Mouse (Mus musculus): ENCODE measurements at regions not wholly inside any gene's neighbourhood (a gene's known extent, or its start where the extent isn't known, plus 50 kb on each side); places are given as distances from the start of the nearest gene placed in this dataset.

DNA sequence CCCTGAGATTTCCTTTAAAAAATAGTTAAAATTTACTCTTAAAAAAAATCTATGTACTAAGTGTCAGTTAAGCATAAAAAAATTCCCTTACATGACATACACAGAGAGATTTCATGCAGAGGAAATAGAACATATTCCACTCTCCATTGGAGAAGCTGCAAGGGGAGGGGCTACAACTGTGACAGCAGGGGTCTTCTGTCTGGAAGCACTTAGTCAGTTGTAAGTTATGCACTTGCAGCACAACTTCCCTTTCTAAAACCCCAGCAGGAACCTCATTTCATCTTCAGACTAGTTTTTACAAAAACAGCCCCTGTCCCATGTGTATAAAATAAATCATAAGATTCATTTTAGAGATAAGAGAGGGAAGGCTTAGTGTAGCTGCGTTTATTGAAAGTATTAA lies 109.0 kb upstream of the Rpl10l start:
- 52% methylated on average over 1 of the region's 1 CpGs for WGBS
- Histone ChIP-seq H3K9me3 (ENCODE audit: low read depth, low read length) (no peaks in the 10 kb centered on the region), H3K27ac (ENCODE audit: low read depth) (no peak overlapping the region), H3K4me3 (ENCODE audit: low read depth, low read length) (no peak overlapping the region), H3K4me1 (ENCODE audit: insufficient read depth) (no peaks in the 10 kb centered on the region), H3K4me2 (no peak overlapping the region), H3K27me3 (ENCODE audit: insufficient read depth, low read length) (no peaks in the 10 kb centered on the region), H3K36me3 (ENCODE audit: insufficient read depth) (no peaks in the 10 kb centered on the region), H3K9ac (no peak overlapping the region)
- no peak for ATAC-seq (ENCODE audit: insufficient read depth)
- DNase-seq: no peak
- no peak for TF ChIP-seq CTCF (IDR thresholded peaks at IDR 0.05; ENCODE audit: low read depth)

GRCm38 (mm10) chr12:66386612-66387011 lies 102.4 kb upstream of the Rpl10l start:
- Histone ChIP-seq H3K4me1 (ENCODE audit: insufficient read depth) (no peaks in the 10 kb centered on the region), H3K9me3 (ENCODE audit: low read depth, low read length) (no peaks in the 10 kb centered on the region), H3K27me3 (ENCODE audit: insufficient read depth, low read length) (no peaks in the 10 kb centered on the region), H3K36me3 (ENCODE audit: insufficient read depth) (no peaks in the 10 kb centered on the region), H3K4me3 (ENCODE audit: low read depth, low read length) (no peak overlapping the region), H3K9ac (no peak overlapping the region), H3K4me2 (no peak overlapping the region), H3K27ac (ENCODE audit: low read depth) (no peak overlapping the region)
- TF ChIP-seq CTCF (IDR thresholded peaks at IDR 0.05; ENCODE audit: low read depth): no peak
- DNase-seq (peak; percentile 20), ATAC-seq (ENCODE audit: insufficient read depth) (no peak)

DNA sequence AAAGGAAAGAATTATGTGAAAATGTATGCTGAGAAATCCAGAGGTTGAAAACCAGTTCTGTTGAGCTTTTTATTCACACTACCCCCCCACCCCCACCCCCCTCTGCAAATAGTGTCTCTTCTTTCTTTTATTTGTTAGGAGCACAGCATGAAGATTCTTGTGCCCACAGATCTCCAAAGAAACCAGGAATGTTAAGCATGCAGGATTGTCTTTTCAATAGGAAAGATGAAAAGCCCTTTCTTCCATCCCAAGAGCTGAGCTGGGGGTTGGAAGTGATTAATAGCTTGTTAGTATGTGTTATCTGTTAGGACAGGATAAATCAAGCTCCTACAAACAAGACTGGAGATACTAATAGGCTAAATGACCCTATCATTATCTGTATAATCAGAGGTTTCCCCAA lies 55.0 kb upstream of the Rpl10l start:
- H3K4me3 ChIP-seq (ENCODE audit: low read depth, low read length): no peak overlapping the region
- no peaks in the 10 kb centered on the region for H3K27me3 ChIP-seq (ENCODE audit: insufficient read depth, low read length)
- DNase-seq (no peak), ATAC-seq (ENCODE audit: insufficient read depth) (no peak)
- no peaks in the 10 kb centered on the region for H3K4me1 ChIP-seq (ENCODE audit: insufficient read depth)
- no peak overlapping the region for H3K27ac ChIP-seq (ENCODE audit: low read depth)
- H3K9me3 ChIP-seq (ENCODE audit: low read depth, low read length): no peaks in the 10 kb centered on the region
- no peaks in the 10 kb centered on the region for H3K36me3 ChIP-seq (ENCODE audit: insufficient read depth)
- TF ChIP-seq CTCF (IDR thresholded peaks at IDR 0.05; ENCODE audit: low read depth): no peak
- no peak overlapping the region for H3K4me2 ChIP-seq
- no peak overlapping the region for H3K9ac ChIP-seq
